Mouse (Mus musculus) layer of hippocampus, postnatal 14 days (tissue): ENCODE data around the gene Grm7. TPM values are rescaled to one million over a fixed set of nuclear protein-coding genes. Genes with fewer than 3 reads are reported as not detected.

Experiments
- DNase-seq, 2 experiments: peaks; one replicate each; pipeline ENCODE4 v3.0.0; 2021 to 2022; ENCODE audit warnings: low spot score in 2 of 2, mixed read lengths in 1 of 2
- total RNA-seq, 2 experiments: library from RNA; stranded (reverse); gene quantifications; 2 replicates each; pipeline ENCODE4 v1.2.3; 2021

The Grm7 gene
- total RNA-seq, 2 experiments from 2014 or later: 72.2 to 77.5 TPM

- no peak for DNase-seq
Observed at GRCm38 (mm10) chr6:110818236-110818635, 172.9 kb downstream of the Grm7 start.

GRCm38 (mm10) chr6:110868311-110868710 lies 222.9 kb downstream of the Grm7 start:
- no peak for DNase-seq

- DNase-seq: peak in 1 of 2 experiments; percentile 54
Observed at GRCm38 (mm10) chr6:110982013-110982412, 336.6 kb downstream of the Grm7 start.

GRCm38 (mm10) chr6:111039099-111039498 lies 393.7 kb downstream of the Grm7 start:
- no peak for DNase-seq

GRCm38 (mm10) chr6:111045896-111046295 lies 400.5 kb downstream of the Grm7 start:
- no peak for DNase-seq

GRCm38 (mm10) chr6:111049247-111049646 lies 403.9 kb downstream of the Grm7 start:
- DNase-seq: no peak

GRCm38 (mm10) chr6:111054001-111054975 lies 408.9 kb downstream of the Grm7 start:
- DNase-seq: peak; percentile 20 to 39

- DNase-seq: no peak
Observed at GRCm38 (mm10) chr6:111057798-111058197, 412.4 kb downstream of the Grm7 start.

GRCm38 (mm10) chr6:111060004-111060403 lies 414.6 kb downstream of the Grm7 start:
- no peak for DNase-seq

- DNase-seq: peak in 1 of 2 experiments; percentile 16
Observed at GRCm38 (mm10) chr6:111084569-111084968, 439.2 kb downstream of the Grm7 start.

- no peak for DNase-seq
Observed at GRCm38 (mm10) chr6:111094818-111095217, 449.4 kb downstream of the Grm7 start.

- DNase-seq: no peak
Observed at GRCm38 (mm10) chr6:111105485-111105884, 460.1 kb downstream of the Grm7 start.

GRCm38 (mm10) chr6:111161037-111161436 lies 515.7 kb downstream of the Grm7 start:
- no peak for DNase-seq

- peak in 1 of 2 experiments; percentile 13 for DNase-seq
Observed at GRCm38 (mm10) chr6:111195333-111195732, 550.0 kb downstream of the Grm7 start.

GRCm38 (mm10) chr6:111221083-111221729 lies 575.8 kb downstream of the Grm7 start:
- no peak for DNase-seq

- DNase-seq: no peak
Observed at GRCm38 (mm10) chr6:111255215-111255614, 609.8 kb downstream of the Grm7 start.

- DNase-seq: no peak
Observed at GRCm38 (mm10) chr6:111256939-111257338, 611.6 kb downstream of the Grm7 start.

- DNase-seq: no peak
Observed at GRCm38 (mm10) chr6:111258256-111258655, 612.9 kb downstream of the Grm7 start.

- no peak for DNase-seq
Observed at GRCm38 (mm10) chr6:111261181-111261580, 615.8 kb downstream of the Grm7 start.

GRCm38 (mm10) chr6:111276657-111277056 lies 631.3 kb downstream of the Grm7 start:
- no peak for DNase-seq

- DNase-seq: no peak
Observed at GRCm38 (mm10) chr6:111278516-111278915, 633.1 kb downstream of the Grm7 start.

- DNase-seq: no peak
Observed at GRCm38 (mm10) chr6:111293505-111294001, 648.2 kb downstream of the Grm7 start.
